Mouse (Mus musculus) small intestine, adult 2 months (tissue): ENCODE measurements around the gene Reps2.

Experiments used
- CTCF ChIP-seq: fragments of 200-500 bp; IDR thresholded peaks from 2 replicates; pipeline ENCODE4 v1.5.1; 2012; ENCODE audit warnings: low read depth, mild to moderate bottlenecking, control low read depth, inconsistent platforms, low read length, moderate library complexity, mixed read lengths; ENCODE audit not compliant: insufficient replicate concordance, insufficient read length; ENCODE audit errors: extremely low read depth
- POLR2A ChIP-seq: fragments of 200-500 bp; IDR thresholded peaks from 2 replicates; pipeline ENCODE4 v1.6.1; 2012; ENCODE audit warnings: low read depth, mild to moderate bottlenecking, control low read depth, inconsistent platforms, low read length, moderate library complexity

- TF ChIP-seq CTCF (no peak), POLR2A (no peak)
These were observed 188.1 kb downstream of the Reps2 start for GRCm38 (mm10) chrX:162455364-162455763.
